Mouse (Mus musculus) midbrain, embryonic 11.5 days (tissue): ENCODE results near the gene Tox4. TPM values are rescaled to one million over a fixed set of nuclear protein-coding genes. Genes with fewer than 3 reads are reported as not detected.

Experiments used
- ATAC-seq: fragments of 200-750 bp; cut with Nextera tagmentation; 2 replicates; pipeline ENCODE4 v1.8.0; 2017; ENCODE audit warnings: moderate TSS enrichment, moderate library complexity; ENCODE audit not compliant: low FRiP score
- DNase-seq: peaks from one replicate; pipeline ENCODE4 v3.0.0; 2015; ENCODE audit warnings: low spot score; ENCODE audit errors: missing footprints
- H3K27ac ChIP-seq: fragments of 300-500 bp; sonication (generic); 2 replicates; pipeline ENCODE4 v1.5.1; 2014; ENCODE audit warnings: low read depth, low read length
- H3K27me3 ChIP-seq: fragments of 300-500 bp; sonication (generic); 2 replicates; pipeline ENCODE4 v1.6.1; 2014; ENCODE audit warnings: mild to moderate bottlenecking, low read length, moderate library complexity, mixed read lengths; ENCODE audit not compliant: control insufficient read depth, insufficient read depth
- H3K36me3 ChIP-seq: fragments of 300-500 bp; sonication (generic); 2 replicates; pipeline ENCODE4 v1.6.1; 2014; ENCODE audit warnings: mild to moderate bottlenecking, low read length, moderate library complexity, mixed read lengths; ENCODE audit not compliant: control insufficient read depth, insufficient read depth
- H3K4me1 ChIP-seq: fragments of 300-500 bp; sonication (generic); 2 replicates; pipeline ENCODE4 v1.6.1; 2014; ENCODE audit warnings: low read length; ENCODE audit not compliant: control insufficient read depth, insufficient read depth
- H3K4me2 ChIP-seq: fragments of 300-500 bp; sonication (generic); 2 replicates; pipeline ENCODE4 v1.6.1; 2014; ENCODE audit warnings: mild to moderate bottlenecking, moderate library complexity
- H3K4me3 ChIP-seq: fragments of 300-500 bp; sonication (generic); 2 replicates; pipeline ENCODE4 v1.5.1; 2014; ENCODE audit warnings: low read depth, low read length
- H3K9ac ChIP-seq: fragments of 300-500 bp; sonication (generic); 2 replicates; pipeline ENCODE4 v1.6.1; 2014; ENCODE audit warnings: low read length
- H3K9me3 ChIP-seq: fragments of 300-500 bp; sonication (generic); 2 replicates; pipeline ENCODE4 v1.6.1; 2016; ENCODE audit warnings: low read length; ENCODE audit not compliant: control insufficient read depth
- WGBS: fragments of 180-500 bp; shearing (Covaris S2); extraction: QIAGEN DNeasy Blood & Tissue Kit; methylation state at CpG from one replicate; pipeline ENCODE4 v1.1.7; 2014; 5-methylcytosine and 5-hydroxymethylcytosine counted together
- polyA plus RNA-seq: library from polyadenylated mRNA; unstranded; fragments of >200 nt; fragmentation: Nextera tagmentation; extraction: Ambion mirVana; gene quantifications from 2 replicates; pipeline ENCODE4 v1.2.1, GENCODE M21; 2014

Tox4 gene
- 50.6 and 51.2 TPM in 2 replicates for polyA plus RNA-seq

DNA sequence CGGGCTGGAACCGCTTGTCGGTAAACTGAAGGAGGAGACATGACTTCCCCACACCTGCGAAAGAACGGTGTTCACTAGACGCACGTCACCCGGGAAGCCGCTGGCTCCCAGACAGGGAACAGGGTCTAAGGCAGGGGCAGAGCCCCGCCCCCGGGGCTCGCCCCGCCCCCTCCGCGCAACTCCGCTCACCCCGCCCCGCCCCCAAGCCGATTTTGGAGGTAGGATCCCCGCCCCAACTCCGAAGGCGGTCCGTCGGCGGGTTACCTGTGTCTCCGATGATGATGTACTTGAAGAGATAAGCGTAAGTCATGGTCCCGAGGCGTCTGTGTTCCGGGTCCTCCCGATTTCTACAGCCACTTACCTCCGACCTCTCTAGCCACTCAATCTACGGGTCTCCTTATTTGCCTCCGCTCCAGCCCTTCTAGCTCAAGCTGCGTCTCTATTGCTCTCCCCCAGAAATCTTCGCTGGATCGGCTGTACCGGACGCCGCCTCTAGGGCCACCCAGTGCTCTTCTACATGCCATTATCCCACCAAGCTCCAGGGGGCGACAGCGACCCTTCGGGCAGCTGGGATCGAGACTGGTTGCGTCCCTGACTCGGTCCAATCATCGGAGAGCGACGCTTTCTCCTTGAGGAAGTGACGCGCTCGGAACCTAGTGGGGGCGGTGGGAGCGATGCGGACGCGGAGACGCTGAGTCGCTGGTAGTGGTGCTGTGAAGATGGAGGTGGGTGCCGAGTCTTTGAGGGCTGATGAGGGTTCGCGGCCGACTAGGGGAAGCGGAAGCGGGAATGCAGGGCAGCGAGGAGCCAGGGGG is at the start of gene Tox4, which contains the start of gene Rab2b:
Tox4 (plus strand) TSS at position 215 of the 815 bp plus-strand sequence.
Rab2b (minus strand) TSS at position 614 of the 815 bp plus-strand sequence.
- DNase-seq: peak; percentile 99
- no peaks in the 10 kb centered on the region for H3K9me3 ChIP-seq
- peak within 1 kb of the TSS; percentile 83 for H3K9ac ChIP-seq
- WGBS: under 1% methylated on average over 60 of the region's 66 CpGs
- peak within 1 kb of the TSS; percentile 77 for H3K4me2 ChIP-seq
- peak within 1 kb of the TSS; percentile 51 for H3K27ac ChIP-seq
- peaks cover 3% of the 10 kb centered on the region; the same call in 1 of the 2 replicates for H3K4me1 ChIP-seq
- H3K27me3 ChIP-seq: no peaks in the 10 kb centered on the region
- H3K4me3 ChIP-seq: peak within 1 kb of the TSS; percentile 84
- no peaks in the 10 kb centered on the region for H3K36me3 ChIP-seq
- peak; percentile 98 for ATAC-seq

DNA sequence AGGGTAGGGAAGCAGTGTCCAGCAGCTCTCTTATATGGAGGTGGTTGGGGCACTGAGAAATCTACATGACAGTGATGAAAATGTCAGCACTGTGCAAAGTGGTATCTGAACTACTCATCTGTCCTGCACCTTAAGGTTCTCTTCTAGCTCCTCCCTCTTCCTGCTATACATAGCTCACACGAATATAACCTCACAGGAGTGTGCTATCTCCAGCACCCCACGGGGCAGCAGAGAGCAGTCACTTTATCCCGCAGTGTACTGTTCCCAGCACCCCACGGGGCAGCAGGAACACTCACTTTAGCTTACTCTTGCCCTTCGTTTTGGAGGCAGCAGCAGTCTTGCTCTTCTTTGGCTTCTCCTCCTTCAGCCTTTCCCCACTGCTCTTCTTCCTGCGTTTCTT is 46.7 kb upstream of the Tox4 start:
- WGBS: 92% methylated on average over 6 of the region's 6 CpGs
- no peaks in the 10 kb centered on the region for H3K4me1 ChIP-seq
- peaks cover 36% of the 10 kb centered on the region for H3K36me3 ChIP-seq
- H3K27ac ChIP-seq: no peak overlapping the region
- ATAC-seq (no peak), DNase-seq (no peak)
- no peak overlapping the region for H3K4me2 ChIP-seq
- no peak overlapping the region for H3K4me3 ChIP-seq
- H3K27me3 ChIP-seq: no peaks in the 10 kb centered on the region
- H3K9me3 ChIP-seq: no peaks in the 10 kb centered on the region
- H3K9ac ChIP-seq: no peak overlapping the region

GRCm38 (mm10) chr14:52235165-52235564 is 43.8 kb upstream of the Tox4 start:
- no peaks in the 10 kb centered on the region for H3K27me3 ChIP-seq
- H3K4me2 ChIP-seq: no peak overlapping the region
- WGBS: 97% methylated on average over 7 of the region's 7 CpGs
- no peak overlapping the region for H3K4me3 ChIP-seq
- H3K9ac ChIP-seq: no peak overlapping the region
- no peak overlapping the region for H3K27ac ChIP-seq
- DNase-seq (no peak), ATAC-seq (no peak)
- no peaks in the 10 kb centered on the region for H3K4me1 ChIP-seq
- no peaks in the 10 kb centered on the region for H3K9me3 ChIP-seq
- H3K36me3 ChIP-seq: peaks cover 32% of the 10 kb centered on the region

DNA sequence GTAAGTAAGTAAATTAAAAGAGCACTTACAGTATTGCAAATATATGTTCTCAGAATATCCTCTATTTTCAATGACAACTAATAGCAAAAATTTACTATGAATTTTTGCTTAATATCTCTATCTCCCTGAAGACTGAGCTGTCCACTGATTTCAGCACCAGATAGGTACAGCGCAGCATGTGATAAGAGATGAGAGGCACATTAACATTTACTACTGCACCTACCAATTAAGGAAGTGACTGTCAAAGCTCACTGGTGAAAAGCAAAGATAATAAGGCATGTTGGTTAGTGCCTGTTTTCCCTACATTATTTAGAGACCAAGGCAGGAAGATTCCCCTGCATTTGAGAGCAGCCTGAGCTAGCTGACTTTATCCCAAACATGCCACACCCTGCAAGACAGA is 42.7 kb upstream of the Tox4 start:
- peaks cover 27% of the 10 kb centered on the region for H3K36me3 ChIP-seq
- H3K27me3 ChIP-seq: no peaks in the 10 kb centered on the region
- 98% methylated on average over 1 of the region's 1 CpGs for WGBS
- no peak overlapping the region for H3K4me3 ChIP-seq
- H3K4me2 ChIP-seq: no peak overlapping the region
- no peak for DNase-seq
- ATAC-seq: no peak
- no peak overlapping the region for H3K9ac ChIP-seq
- H3K27ac ChIP-seq: no peak overlapping the region
- no peaks in the 10 kb centered on the region for H3K9me3 ChIP-seq
- H3K4me1 ChIP-seq: no peaks in the 10 kb centered on the region

- Histone ChIP-seq H3K36me3 (no peaks in the 10 kb centered on the region), H3K9ac (peak overlapping the region; percentile 79), H3K4me3 (peak overlapping the region; percentile 74), H3K27me3 (no peaks in the 10 kb centered on the region), H3K9me3 (no peaks in the 10 kb centered on the region), H3K4me2 (peak overlapping the region; percentile 83), H3K4me1 (peaks cover 10% of the 10 kb centered on the region), H3K27ac (no peak overlapping the region; the same call in 1 of the 2 replicates)
- WGBS: under 1% methylated on average over 32 of the region's 32 CpGs
- DNase-seq (peak; percentile 100), ATAC-seq (peak; percentile 99)
Observed at GRCm38 (mm10) chr14:52244041-52244689, 34.8 kb upstream of the Tox4 start.

GRCm38 (mm10) chr14:52244690-52245042 is 34.3 kb upstream of the Tox4 start:
- H3K27ac ChIP-seq: no peak overlapping the region
- no peak for DNase-seq

GRCm38 (mm10) chr14:52246129-52246528 is 32.8 kb upstream of the Tox4 start:
- WGBS: 82% methylated on average over 4 of the region's 4 CpGs
- no peaks in the 10 kb centered on the region for H3K36me3 ChIP-seq
- DNase-seq (peak; percentile 51), ATAC-seq (no peak)
- H3K4me1 ChIP-seq: peaks cover 10% of the 10 kb centered on the region
- no peak overlapping the region for H3K27ac ChIP-seq
- H3K9ac ChIP-seq: no peak overlapping the region
- H3K4me2 ChIP-seq: no peak overlapping the region
- H3K27me3 ChIP-seq: no peaks in the 10 kb centered on the region
- no peaks in the 10 kb centered on the region for H3K9me3 ChIP-seq
- no peak overlapping the region for H3K4me3 ChIP-seq

More at GRCm38 (mm10) chr14:52244690-52245042, 34.3 kb upstream of the Tox4 start:
- peak overlapping the region; percentile 70 for H3K9ac ChIP-seq
- H3K27me3 ChIP-seq: no peaks in the 10 kb centered on the region
- H3K4me2 ChIP-seq: peak overlapping the region; percentile 83
- peak overlapping the region; percentile 74 for H3K4me3 ChIP-seq
- WGBS: 14% methylated on average over 7 of the region's 7 CpGs
- H3K4me1 ChIP-seq: peaks cover 10% of the 10 kb centered on the region
- H3K36me3 ChIP-seq: no peaks in the 10 kb centered on the region
- H3K9me3 ChIP-seq: no peaks in the 10 kb centered on the region
- ATAC-seq: no peak; the same call in none of the 2 replicates

- peak overlapping the region; percentile 63 for H3K4me2 ChIP-seq
Observed at GRCm38 (mm10) chr14:52256311-52257175, 22.4 kb upstream of the Tox4 start.

More at GRCm38 (mm10) chr14:52256311-52257175, 22.4 kb upstream of the Tox4 start:
- ATAC-seq (no peak), DNase-seq (peak; percentile 92)
- no peaks in the 10 kb centered on the region for H3K27me3 ChIP-seq
- no peaks in the 10 kb centered on the region for H3K36me3 ChIP-seq
- no peaks in the 10 kb centered on the region for H3K9me3 ChIP-seq
- H3K9ac ChIP-seq: peak overlapping the region; percentile 91
- H3K4me3 ChIP-seq: peak overlapping the region; percentile 76
- whole genome bisulfite sequencing: 9% methylated on average over 18 of the region's 18 CpGs
- H3K27ac ChIP-seq: no peak overlapping the region; the same call in 1 of the 2 replicates
- peaks cover 20% of the 10 kb centered on the region for H3K4me1 ChIP-seq
